Mouse (Mus musculus) c-Kit-positive CD71-positive TER-119-negative erythroid progenitor cells, embryonic 14.5 days (primary cell): ENCODE results near the gene Scfd2.

Source experiments
- DNase-seq: peaks from one replicate; pipeline ENCODE4 v3.0.0-alpha.2; 2013; ENCODE audit warnings: low read depth

Gene Scfd2

DNA sequence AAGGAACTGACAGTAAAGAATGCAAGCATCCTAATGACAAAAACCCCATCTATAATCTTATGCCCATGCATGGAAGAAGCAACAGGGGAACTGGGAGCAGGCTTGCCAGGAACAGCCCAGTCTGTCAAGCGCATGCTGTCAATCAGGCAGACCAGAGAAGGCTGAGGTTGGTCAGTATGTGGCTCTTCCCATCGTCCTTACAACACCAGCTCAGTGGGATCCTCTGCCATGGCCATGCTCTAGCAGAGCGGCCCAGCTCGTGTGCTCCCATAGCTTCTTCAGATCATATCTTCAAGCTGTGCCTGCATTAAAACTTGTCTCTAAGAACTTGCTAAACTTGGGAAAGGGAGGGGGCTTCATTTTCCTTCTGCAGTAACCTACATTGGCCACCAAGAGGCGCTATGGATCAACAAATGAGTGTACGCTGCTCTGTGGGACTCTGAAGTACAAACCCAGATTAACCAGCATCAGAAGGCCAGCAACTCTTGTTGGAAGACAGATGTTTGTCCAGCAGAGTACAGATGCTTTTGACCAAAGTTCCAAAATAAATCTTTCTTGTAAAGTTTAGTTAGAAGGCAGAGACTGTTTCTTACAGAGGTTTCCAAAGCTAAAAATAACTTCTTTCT, 220.2 kb downstream of the Scfd2 start:
- DNase-seq: peak; percentile 34

DNA sequence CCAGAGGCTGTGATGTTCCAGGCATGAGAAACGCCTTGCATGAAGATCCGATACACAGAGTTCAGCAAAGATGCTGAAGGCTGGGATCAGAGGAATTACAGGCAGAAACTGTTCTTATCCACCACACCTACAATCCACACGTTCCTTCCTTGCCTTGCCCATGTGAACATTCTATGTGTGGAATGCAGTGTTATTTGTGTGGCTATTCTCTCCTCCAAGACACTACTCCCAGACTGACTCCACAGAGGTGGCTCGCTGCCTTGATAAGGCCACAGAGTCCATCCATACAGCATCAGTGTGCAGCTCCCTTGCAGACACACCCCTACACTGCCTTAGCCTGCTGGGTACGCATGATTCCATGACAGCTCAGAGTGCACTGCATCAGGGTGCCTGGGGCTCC, 221.5 kb downstream of the Scfd2 start:
- no peak for DNase-seq

DNA sequence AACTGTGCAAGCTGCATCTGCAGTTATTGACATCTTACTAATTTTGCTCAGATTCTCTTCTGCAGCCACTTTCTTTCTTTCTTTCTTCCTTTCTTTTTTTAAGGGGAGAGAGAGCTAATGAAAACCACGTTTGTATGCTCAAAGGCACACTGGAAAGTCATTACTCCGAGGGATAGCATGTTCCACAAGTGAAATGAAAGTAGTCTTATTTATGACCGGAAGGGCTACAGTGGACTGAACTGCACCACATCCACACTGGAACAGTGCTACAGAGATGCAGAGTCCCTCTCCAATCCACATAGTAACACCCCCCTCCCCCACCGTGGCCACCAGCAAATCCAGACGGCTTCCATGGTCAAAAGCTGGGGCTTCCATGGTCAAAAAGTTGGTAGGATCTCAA, 224.3 kb downstream of the Scfd2 start:
- no peak for DNase-seq

DNA sequence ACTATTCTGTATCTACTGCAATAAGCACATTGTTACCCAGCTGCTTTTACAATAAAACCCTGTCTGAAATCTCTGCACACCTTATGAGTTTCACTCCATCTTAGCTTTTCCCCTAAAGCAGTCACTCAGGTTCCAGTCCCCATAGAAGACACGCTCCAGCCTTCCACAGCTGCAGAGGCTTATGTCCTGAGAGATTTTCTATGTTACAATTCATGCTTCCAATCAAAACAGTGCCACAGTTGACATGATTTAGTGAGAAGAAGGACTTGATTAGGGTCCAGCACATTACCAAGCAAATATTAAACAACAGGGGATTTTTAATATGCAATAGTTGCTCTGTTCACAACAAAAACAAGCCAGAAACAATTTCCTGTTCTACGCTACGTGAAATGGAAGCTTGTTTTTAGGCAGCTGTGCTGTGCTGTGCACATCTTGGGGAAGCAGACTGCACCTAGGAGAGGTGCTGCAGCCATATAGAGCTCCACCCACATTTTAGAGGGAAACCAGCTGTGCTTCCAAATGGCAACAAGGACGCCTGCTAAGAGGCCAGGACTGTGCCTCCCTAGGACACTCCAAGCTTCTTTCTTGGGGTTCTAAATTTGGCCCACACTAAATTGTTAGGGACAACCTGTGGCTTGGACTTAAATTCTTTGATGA, 225.9 kb downstream of the Scfd2 start:
- no peak for DNase-seq

DNA sequence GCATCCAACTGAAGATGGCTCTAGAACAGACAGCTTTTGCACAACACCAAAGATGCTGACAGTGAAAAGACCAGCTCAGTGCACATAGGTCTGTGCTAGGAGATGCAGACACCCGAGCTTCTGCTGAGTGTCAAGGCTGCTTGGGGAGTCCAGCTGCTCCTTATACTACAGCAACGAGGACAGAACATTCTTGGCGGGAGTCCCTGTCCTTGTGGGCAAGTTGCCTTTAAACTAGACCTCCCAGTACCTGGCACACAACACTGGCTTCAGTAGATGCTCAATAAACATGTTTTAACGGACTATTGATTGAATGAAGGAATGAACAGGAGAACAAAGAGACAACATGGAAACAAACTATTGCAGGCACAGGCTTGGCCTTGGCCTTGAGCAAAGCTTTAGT, 226.8 kb downstream of the Scfd2 start:
- no peak for DNase-seq

DNA sequence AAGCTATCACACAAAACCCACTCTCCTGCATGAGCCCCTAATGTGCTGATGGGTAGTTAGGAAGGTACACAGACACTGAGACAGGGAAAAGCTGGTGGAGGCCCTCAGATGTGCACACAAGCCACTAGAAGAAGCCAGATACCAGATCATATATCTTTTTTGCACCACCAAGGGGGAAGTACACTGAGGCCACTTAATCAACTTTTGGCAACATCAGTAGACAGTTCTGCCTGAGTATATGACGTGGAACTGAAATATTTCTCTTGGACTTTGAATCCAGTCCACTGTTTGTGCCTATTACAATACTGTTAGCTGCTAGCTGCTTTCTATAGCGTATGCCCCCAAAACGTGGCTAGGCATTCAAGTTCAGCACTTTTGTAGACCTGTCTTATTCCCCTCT, 229.2 kb downstream of the Scfd2 start:
- no peak for DNase-seq

DNA sequence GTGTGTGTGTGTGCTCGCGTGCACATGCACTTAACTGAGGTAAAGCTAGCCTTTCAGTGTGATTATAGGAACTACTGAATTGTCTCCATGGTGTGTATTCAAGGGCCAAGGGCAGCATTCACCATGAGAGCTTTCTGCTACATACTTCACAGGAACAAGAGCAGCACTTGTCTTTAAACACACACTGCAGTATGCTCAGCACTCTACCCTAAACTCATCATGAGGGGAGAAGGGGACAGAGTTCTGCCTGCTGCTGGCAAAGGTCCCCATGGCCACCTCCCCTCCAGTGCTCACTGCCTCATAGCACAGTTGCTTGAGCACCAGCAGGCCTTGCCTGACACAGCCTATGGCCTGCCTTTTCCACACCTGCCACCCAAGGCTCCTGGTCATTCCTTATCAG, 230.1 kb downstream of the Scfd2 start:
- no peak for DNase-seq

DNA sequence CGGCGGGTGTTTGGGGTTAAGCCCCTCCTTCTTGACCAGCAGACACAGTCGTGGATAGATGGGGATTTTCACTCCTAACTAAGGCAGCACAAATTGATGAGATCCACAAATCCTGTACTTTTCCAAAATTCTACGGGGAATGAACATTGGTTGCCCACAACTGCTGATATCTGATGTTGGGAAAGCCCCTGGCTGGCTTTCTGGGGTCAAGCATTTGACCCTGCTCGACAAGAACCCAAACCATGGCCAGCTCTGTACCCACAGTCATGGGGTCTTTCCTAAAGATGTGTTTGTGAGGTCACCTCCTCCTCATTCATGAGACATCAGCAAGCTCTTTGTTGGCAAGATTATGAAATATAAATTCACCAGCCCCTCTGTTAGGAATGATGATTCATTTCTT, 230.6 kb downstream of the Scfd2 start:
- DNase-seq: no peak

DNA sequence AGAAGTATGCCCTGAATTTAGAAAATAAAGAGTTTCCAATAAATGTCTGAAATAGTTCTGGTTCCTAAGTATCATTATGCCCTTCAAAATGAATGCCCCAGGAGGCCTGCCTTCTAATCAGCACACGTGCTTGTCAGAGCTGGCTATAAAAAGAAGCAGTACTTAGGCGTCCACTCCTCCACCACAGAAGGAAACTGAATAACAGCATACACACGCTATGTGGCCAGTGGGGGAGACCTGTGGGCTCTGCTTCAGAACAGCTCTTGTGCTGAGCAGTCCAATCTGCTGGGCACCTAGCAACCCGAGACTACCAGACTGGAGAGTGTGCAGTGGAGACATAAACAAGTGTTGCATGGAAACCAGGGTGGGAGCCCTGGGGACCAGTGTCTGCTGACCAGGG, 231.4 kb downstream of the Scfd2 start:
- DNase-seq: no peak

DNA sequence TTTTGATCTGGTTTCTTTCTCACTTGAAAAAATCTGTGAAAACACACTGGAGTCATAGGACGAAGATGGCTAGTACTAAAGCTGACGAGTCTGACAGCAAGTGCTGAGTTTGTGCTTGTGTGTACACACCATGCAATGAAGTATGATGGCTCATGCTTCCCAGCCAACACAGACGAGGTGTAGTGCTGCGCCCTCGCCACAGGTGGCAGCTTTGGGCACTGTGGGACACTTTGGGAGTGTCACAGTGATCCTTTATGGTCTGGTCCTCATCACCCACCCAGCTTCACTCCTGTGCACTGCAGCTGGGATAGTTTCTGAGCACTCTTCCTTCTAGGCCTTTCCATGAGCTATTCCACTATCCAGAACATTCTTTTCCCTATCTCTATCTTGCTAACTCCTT, 234.4 kb downstream of the Scfd2 start:
- DNase-seq: no peak

DNA sequence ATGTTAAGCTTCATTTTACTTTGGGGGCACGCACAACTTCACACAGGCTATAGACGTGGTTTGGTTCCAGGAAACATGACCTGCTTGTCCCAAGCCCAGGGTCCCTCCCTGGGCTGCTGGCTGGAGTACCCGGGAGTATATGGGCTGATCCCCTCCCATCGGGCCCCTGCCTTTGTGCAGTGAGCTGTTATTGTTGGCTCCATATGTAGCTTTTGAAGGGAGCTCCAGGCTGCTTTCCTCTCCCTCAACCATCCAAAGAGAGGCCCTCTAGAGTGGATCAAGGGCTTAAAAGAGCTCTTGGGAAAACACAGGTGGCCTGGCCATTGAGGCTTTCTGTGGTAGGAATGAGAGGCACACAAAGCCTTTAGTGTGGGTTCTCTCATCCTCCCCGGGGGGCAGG, 235.5 kb downstream of the Scfd2 start:
- no peak for DNase-seq

DNA sequence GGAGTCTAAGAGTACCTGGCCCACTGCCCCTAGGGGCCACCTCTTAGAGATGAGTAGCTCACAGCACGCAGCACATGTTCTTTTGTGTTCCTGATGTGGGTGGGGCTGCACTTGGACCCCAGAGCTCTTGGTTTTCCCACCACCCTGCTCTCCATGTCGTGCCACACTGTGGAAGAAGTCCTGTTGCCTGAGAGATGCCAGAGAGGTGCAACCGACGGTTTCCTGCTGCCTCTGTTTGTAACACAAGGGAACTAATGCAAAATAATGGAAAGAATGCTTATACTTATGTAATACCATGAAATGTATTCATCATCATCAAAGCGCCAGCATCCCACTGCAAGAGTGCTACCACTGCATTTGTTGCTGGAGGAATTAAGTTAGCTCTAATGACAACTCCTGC, 238.0 kb downstream of the Scfd2 start:
- no peak for DNase-seq

DNA sequence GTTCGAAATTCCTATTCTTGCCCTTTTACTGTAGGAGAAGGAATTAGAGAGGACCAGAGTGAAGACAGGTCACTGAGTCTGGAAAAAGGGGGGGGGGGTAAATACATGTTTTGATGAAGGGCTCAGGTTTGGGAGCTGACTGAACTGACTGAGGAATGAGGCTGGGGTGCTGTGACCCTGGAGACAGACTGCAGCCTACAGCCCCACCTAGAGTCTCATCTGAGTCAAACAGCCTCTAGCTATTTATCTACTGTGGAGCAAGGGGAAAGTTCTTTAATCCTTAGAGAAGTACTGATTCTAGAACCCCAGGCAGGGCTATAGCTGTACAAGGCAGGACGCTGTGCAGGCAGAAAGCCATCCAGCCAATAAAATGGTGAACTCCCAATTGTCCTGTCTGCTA, 239.5 kb downstream of the Scfd2 start:
- no peak for DNase-seq

DNA sequence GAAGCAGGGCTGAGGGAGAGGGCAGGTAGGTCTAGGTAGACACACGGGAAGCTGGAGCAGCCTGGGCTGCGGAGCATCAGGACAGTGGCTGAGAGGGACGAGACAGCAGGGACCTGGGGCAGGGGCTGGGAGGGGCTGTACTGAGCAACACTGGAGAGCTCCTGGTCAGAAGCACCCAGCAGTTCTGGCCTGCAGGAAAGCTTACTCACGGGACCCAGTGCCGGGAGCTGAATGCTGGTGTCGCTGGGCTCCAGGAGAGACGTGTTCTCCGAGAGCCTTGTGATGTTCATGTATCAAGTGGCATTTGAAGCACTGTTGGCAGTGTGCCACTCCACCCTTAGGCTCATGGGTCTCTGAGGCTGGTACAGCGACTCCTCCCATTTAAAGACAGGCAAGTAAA, 240.0 kb downstream of the Scfd2 start:
- no peak for DNase-seq

DNA sequence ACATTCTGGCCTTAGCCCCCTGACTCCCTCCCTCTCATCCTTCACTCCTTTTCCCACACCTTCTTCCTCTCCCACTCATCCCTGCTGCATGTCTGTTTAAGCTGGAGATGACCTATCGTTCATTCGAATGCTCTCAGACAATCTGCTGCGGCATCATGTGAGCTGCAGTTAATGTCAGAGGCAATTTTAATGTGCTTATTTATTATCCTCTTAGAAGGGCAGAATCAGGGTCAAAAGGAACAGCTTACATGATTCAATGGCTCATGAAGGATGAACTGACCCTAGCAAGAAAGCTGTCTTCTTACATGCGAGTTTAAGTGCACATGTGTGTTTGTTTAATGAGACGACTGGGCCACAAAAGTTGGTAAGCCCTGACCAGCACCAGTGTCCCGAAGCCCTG, 241.6 kb downstream of the Scfd2 start:
- DNase-seq: no peak

DNA sequence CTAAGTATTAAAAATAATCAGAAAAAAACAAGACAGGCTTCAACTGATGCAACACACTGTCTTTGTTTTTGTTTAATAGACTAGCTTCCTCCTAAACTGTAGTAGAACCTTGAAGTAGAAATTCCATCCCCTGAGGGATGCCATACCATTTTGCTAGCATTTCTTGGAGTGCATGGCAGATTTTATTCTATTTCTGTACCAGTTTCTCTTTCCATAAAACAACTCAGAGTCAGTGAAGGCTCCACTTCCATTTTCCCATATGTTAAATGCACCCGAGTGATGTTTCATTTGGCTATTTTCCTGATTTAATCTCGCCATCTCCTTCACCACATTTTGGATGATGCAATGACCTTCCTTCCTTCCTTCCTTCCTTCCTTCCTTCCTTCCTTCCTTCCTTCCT, 243.4 kb downstream of the Scfd2 start:
- no peak for DNase-seq

DNA sequence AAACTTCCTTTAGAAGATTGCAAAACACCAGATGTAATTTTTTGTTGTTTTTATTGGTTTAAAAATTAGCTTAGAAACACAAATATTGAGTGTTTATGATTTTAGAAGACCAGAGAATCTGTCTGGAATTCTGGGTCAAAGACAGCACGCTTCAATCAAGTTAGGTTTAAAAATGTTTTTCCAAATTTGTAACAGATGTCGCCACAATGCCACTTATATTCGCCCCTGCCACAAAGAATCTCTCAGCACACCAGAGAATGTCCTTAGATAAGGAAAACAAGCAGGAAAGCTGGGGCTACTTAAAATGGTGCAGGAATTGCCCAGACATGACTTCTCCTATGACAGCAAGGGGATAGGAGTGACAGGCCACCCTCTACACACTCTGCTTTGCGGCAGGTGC, 245.3 kb downstream of the Scfd2 start:
- DNase-seq: no peak

DNA sequence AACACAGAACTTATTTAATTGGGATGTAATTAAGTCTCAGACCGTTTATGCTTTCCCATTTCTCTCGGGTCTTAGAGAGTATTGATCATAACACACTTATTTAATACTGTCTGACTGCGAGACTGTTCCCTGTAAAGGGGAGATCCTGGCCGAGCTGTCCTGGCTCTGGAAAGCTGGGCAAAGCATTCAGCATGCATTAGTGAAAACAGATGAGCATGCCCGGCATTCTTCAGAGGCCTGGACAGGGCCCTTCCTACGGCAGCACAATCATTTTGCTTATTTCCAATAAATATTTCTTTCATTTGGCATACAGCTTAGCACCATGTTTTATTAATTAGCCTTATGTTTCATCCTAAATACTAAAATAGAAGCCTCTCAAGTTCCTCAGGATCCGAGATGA, 245.8 kb downstream of the Scfd2 start:
- DNase-seq: no peak

DNA sequence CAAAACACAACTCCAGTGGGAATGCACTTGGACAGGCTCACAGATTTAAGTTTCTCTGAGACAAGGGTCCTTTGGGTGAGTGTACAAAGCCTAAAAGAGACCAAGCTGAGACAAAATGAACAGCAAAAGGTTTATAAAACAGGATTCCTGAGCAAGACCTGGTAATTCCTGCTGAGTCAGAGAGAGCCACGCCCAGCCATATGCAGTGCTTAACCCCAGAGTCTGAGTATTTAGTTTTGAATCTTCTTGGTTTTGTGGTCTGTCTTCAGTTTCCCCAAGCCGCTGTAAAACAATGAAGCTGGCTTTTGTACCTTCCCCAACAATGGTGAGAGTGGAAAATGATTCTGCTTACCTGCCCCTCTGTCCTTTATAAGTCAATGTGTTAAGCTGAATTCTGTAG, 246.3 kb downstream of the Scfd2 start:
- DNase-seq: peak; percentile 20

DNA sequence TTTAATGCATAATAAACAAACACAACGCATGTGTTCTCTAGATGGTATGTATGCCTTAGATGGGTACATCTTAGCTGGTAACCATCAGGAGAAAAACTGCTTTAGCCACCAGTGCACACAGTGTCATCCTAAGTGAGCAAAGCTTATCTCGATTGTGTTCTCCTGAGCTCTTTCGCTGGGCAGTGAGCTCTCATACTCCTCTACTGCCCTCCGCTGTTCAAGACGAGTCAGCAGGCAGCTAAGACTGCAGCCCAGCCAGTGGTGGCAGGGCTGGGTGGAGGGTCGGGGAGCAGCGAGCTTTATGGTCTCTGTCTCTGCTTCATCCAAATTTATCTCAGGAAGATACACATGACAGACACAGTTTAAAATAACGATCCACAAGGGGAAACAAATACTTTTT, 248.0 kb downstream of the Scfd2 start:
- no peak for DNase-seq

DNA sequence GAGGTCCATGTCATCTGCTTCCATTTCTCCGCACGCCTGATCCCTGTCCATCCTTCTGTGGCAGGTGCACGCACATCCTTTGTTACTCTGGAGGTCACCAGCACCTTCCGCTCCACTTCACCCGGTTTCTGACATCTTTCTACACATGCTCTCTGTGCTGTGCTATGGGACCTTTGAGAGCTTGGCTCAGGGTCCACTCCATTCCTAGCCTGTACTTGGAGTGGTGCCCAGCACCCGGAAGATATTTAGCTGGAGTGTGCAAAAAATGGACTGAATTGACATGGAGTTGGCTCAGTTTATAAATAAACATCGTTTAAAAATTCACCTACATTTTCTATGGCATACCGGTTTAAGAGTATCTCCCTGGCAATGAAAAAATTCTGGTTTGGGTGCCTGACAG, 250.1 kb downstream of the Scfd2 start:
- DNase-seq: no peak

DNA sequence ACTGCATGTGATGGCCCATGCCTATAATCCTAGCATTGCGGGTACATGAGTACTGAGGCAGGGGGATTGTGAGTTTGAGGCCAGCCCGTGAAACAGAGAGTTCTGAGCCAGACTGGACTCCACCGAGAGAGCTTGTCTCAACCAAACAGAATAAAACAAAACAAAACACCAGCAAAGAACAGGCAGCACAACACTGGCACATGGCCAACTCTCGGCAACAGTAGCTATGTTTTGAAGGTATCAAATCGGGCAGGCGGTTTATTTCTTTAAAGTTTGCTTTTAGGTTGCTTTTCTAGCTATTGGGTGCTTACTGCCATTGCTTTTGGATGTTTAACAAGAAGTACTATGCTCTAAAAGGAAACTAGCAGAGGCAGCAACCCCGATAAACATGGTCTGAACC, 251.9 kb downstream of the Scfd2 start:
- DNase-seq: no peak

DNA sequence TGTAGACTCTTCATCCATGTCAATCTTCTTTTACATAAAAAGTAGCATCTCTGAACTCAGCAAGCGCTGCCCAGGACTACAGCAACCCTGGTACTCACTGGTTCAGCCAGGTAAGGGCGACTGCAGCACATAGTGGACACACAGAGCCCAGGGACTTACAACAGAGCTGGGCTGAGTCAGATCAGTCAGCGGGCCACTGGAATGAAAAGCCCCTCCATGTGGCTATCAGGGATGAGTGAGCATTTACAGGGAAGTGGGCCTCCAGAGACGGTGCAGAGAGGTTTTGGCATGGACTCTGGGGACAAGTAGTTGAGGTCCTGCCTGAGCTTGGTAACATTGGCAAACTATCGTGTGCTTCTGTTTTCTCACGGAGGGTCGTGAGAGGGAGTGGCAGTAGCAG, 253.1 kb downstream of the Scfd2 start:
- DNase-seq: no peak

DNA sequence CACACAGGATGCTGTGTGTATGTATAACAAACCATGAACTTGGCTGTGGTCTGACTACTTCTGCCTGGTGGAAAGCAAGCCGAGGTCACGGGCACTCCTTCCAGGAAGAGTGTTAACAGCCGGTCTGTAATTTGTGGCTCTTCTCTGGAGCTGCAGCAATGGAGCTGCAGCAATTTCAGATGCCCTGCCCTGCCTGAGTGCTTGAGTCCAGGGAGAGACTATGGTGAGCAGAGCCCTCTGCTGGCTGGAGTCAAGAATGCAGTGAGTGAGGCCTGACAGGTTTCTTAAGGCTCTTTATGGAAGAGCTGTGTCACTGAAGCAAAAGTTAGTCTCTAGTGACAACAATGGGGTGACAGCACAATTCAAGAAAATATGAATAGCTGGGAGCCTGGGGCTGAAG, 253.8 kb downstream of the Scfd2 start:
- DNase-seq: peak; percentile 68
